Mouse (Mus musculus) ES-Bruce4 (cell line): ENCODE measurements around the gene 4931408C20Rik.

ENCODE experiments used
- CTCF ChIP-seq: IDR thresholded peaks from one replicate; pipeline ENCODE4 v1.8.1; 2011; ENCODE audit warnings: low read depth, low read length
- EP300 ChIP-seq: IDR thresholded peaks from 2 replicates; pipeline ENCODE4 v1.6.1; 2011; ENCODE audit warnings: low read depth, low read length; ENCODE audit not compliant: insufficient read depth

DNA sequence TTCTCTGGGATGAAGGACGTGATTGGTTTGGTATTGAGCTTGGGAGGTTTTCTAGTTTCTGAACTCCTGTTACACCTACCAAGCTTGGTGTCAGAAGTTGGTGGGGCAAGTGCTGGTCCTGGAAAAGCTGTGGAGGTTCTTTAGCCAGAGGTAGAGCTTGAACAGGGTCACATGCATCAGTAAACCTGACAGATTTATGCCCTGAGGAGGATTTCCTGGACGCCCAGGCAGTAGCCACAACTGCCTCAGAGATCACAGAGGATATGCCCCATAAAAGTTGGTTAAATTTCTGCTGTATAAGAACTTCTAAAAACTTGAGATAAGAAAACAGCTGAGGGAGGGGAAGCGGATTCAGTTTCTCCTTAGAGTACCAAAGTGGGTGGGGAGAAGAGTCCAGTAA is 1.9 kb downstream of the 4931408C20Rik start:
- TF ChIP-seq CTCF (no peak), EP300 (no peak)
